Mouse (Mus musculus) CH12.LX (cell line): ENCODE measurements around the gene Dnajc25. TPM values are rescaled to one million over a fixed set of nuclear protein-coding genes. Genes with fewer than 3 reads are reported as not detected.

ENCODE experiments used
- DNase-seq: peaks from one replicate; pipeline ENCODE4 v3.0.0-alpha.2; 2013; ENCODE audit errors: extremely low read depth
- H3K27ac ChIP-seq: 2 replicates; pipeline ENCODE4 v1.5.1; 2012; ENCODE audit warnings: low read depth, mild to moderate bottlenecking, control low read depth, moderate library complexity; ENCODE audit not compliant: insufficient read depth
- H3K27me3 ChIP-seq: replicated peaks from 2 replicates; pipeline ENCODE3; 2012; ENCODE audit warnings: inconsistent platforms
- H3K36me3 ChIP-seq, 2 experiments: replicated peaks in 1 of 2; 2 replicates each; pipeline versions ENCODE3 to v1.6.1; 2012; ENCODE audit warnings: inconsistent platforms in 1 of 2, low read length in 1 of 2, mild to moderate bottlenecking in 1 of 2, mixed read lengths in 1 of 2, moderate library complexity in 1 of 2; ENCODE audit not compliant: control insufficient read depth in 1 of 2, insufficient read depth in 1 of 2
- H3K4me1 ChIP-seq, 2 experiments: 2 replicates each; pipeline ENCODE4 v1.6.1; 2012; ENCODE audit warnings: inconsistent platforms in 1 of 2, moderate library complexity in 1 of 2; ENCODE audit not compliant: insufficient read depth in 2 of 2, control insufficient read depth in 1 of 2
- H3K4me2 ChIP-seq: 2 replicates; pipeline ENCODE4 v1.6.1; 2012; ENCODE audit warnings: low read depth, mild to moderate bottlenecking, control low read depth; ENCODE audit not compliant: poor library complexity, insufficient read depth, severe bottlenecking
- H3K4me3 ChIP-seq, 3 experiments: fragments of 150-350 bp in 1 of 3; sonication (generic) in 1 of 3; replicated peaks in 1 of 3; 2 replicates each; pipeline versions ENCODE3 to v1.5.1; 2011 to 2012; ENCODE audit warnings: low read depth in 2 of 3, low read length in 2 of 3, mild to moderate bottlenecking in 2 of 3, moderate library complexity in 2 of 3, control low read depth in 1 of 3, improper control_type of control experiment in 1 of 3, inconsistent platforms in 1 of 3, mixed read lengths in 1 of 3; ENCODE audit not compliant: poor library complexity in 1 of 3
- H3K79me2 ChIP-seq: replicated peaks from 2 replicates; pipeline ENCODE4 v1.6.1; 2012; ENCODE audit warnings: mild to moderate bottlenecking, moderate library complexity; ENCODE audit not compliant: control insufficient read depth, poor library complexity, insufficient read depth, severe bottlenecking; ENCODE audit errors: extremely low read depth
- H3K9ac ChIP-seq: 2 replicates; pipeline ENCODE4 v1.6.1; 2012; ENCODE audit warnings: low read depth, mild to moderate bottlenecking, control low read depth, moderate library complexity; ENCODE audit not compliant: insufficient read depth
- H3K9me3 ChIP-seq: replicated peaks from 2 replicates; pipeline ENCODE3; 2012; ENCODE audit warnings: low read length, inconsistent platforms, mixed read lengths
- BHLHE40 ChIP-seq: IDR thresholded peaks from 2 replicates; pipeline ENCODE4 v1.6.1; 2011; ENCODE audit warnings: mild to moderate bottlenecking, low read depth, low read length, improper control_type of control experiment
- CHD1 ChIP-seq: IDR thresholded peaks from 2 replicates; pipeline ENCODE4 v1.6.1; 2012; ENCODE audit warnings: low read depth, low read length, improper control_type of control experiment, inconsistent platforms
- E2F4 ChIP-seq: IDR thresholded peaks from 2 replicates; pipeline ENCODE4 v1.6.1; 2011; ENCODE audit warnings: low read depth, low read length, improper control_type of control experiment; ENCODE audit not compliant: insufficient replicate concordance
- ETS1 ChIP-seq: conservative IDR thresholded peaks from 2 replicates; pipeline ENCODE4 v1.6.1; 2012; ENCODE audit warnings: low read depth, mild to moderate bottlenecking, inconsistent platforms, low read length, improper control_type of control experiment, moderate library complexity
- IRF4 ChIP-seq: IDR thresholded peaks from 2 replicates; pipeline ENCODE4 v1.6.1; 2014; ENCODE audit warnings: low read depth, mild to moderate bottlenecking, inconsistent platforms, low read length, improper control_type of control experiment
- JUND ChIP-seq: conservative IDR thresholded peaks from 2 replicates; pipeline ENCODE4 v1.6.1; 2011; ENCODE audit warnings: low read depth, low read length, improper control_type of control experiment
- MAFK ChIP-seq: IDR thresholded peaks from 2 replicates; pipeline ENCODE4 v1.6.1; 2011; ENCODE audit warnings: low read length, improper control_type of control experiment; ENCODE audit not compliant: insufficient replicate concordance
- MEF2A ChIP-seq: IDR thresholded peaks from 2 replicates; pipeline ENCODE4 v1.6.1; 2014; ENCODE audit warnings: low read depth, mild to moderate bottlenecking, inconsistent platforms, low read length, improper control_type of control experiment, borderline replicate concordance
- MXI1 ChIP-seq: IDR thresholded peaks from 2 replicates; pipeline ENCODE4 v1.6.1; 2011; ENCODE audit warnings: mild to moderate bottlenecking, low read depth, low read length, improper control_type of control experiment
- MYC ChIP-seq: IDR thresholded peaks from 2 replicates; pipeline ENCODE4 v1.6.1; 2011; ENCODE audit warnings: low read depth, mild to moderate bottlenecking, improper control_type of control experiment, low read length
- NELFE ChIP-seq: IDR thresholded peaks from 2 replicates; pipeline ENCODE4 v1.6.1; 2011; ENCODE audit warnings: low read depth, low read length, improper control_type of control experiment
- NRF1 ChIP-seq: IDR thresholded peaks from 2 replicates; pipeline ENCODE4 v1.6.1; 2014; ENCODE audit warnings: low read depth, mild to moderate bottlenecking, inconsistent platforms, low read length, improper control_type of control experiment, moderate library complexity
- PAX5 ChIP-seq: IDR thresholded peaks from 2 replicates; pipeline ENCODE4 v1.6.1; 2012; ENCODE audit warnings: low read length, inconsistent platforms, mixed read lengths
- POLR2A ChIP-seq: IDR thresholded peaks from 2 replicates; pipeline ENCODE4 v1.6.1; 2011; ENCODE audit warnings: low read depth, mild to moderate bottlenecking, improper control_type of control experiment, low read length
- RCOR1 ChIP-seq: conservative IDR thresholded peaks from 2 replicates; pipeline ENCODE4 v1.6.1; 2012; ENCODE audit warnings: low read depth, mild to moderate bottlenecking, inconsistent platforms, low read length, improper control_type of control experiment
- UBTF ChIP-seq: IDR thresholded peaks from 2 replicates; pipeline ENCODE4 v1.6.1; 2012; ENCODE audit warnings: low read depth, mild to moderate bottlenecking, inconsistent platforms, low read length, improper control_type of control experiment, moderate library complexity
- USF1 ChIP-seq: IDR thresholded peaks from 2 replicates; pipeline ENCODE4 v1.6.1; 2014; ENCODE audit warnings: low read depth, mild to moderate bottlenecking, inconsistent platforms, low read length, improper control_type of control experiment
- USF2 ChIP-seq: conservative IDR thresholded peaks from 2 replicates; pipeline ENCODE4 v1.6.1; 2011; ENCODE audit warnings: low read depth, low read length, improper control_type of control experiment
- ZC3H11A ChIP-seq: IDR thresholded peaks from 2 replicates; pipeline ENCODE4 v1.6.1; 2012; ENCODE audit warnings: low read depth, mild to moderate bottlenecking, inconsistent platforms, low read length, improper control_type of control experiment
- ZMIZ1 ChIP-seq: IDR thresholded peaks from 2 replicates; pipeline ENCODE4 v1.6.1; 2012; ENCODE audit warnings: low read depth, mild to moderate bottlenecking, inconsistent platforms, low read length, improper control_type of control experiment
- ZNF384 ChIP-seq: IDR thresholded peaks from 2 replicates; pipeline ENCODE4 v1.6.1; 2012; ENCODE audit warnings: low read depth, low read length, improper control_type of control experiment, inconsistent platforms
- dilution Hi-C: fragments of 300-500 bp; cut with MboI; formaldehyde crosslinking; loops from 2 replicates; pipeline ENCODE4 v1.14.3; 2020; ENCODE audit warnings: low sequenced_read_pairs; ENCODE audit not compliant: extremely low pct_unique_long_range_greater_than_20kb, extremely low pct_ligation_motif_present
- in situ Hi-C: fragments of 300-500 bp; cut with MboI; formaldehyde crosslinking; loops from 3 replicates; pipeline ENCODE4 v1.14.3; 2019; ENCODE audit warnings: low sequenced_read_pairs, low pct_ligation_motif_present, low pct_unique_long_range_greater_than_20kb, mixed read lengths
- polyA plus RNA-seq: library from polyadenylated mRNA; unstranded; fragments of >175 nt; gene quantifications from 2 replicates; pipeline ENCODE4 v1.2.1, GENCODE M21; 2012; ENCODE audit warnings: low read depth; ENCODE audit not compliant: insufficient read length
- total RNA-seq, 2 experiments: library from RNA; depleted of rRNA; stranded (reverse); fragments of 300-350 nt in 1 of 2; fragments of >200 nt in 1 of 2; gene quantifications; 2 replicates each; pipeline ENCODE4 v1.2.3; 2012 to 2014

Dnajc25 gene
- total and polyA plus RNA-seq, 3 experiments: 2.7 to 7.0 (median 3.8) TPM

- Histone ChIP-seq H3K27me3 (no peaks in the 10 kb centered on the region), H3K9me3 (no peaks in the 10 kb centered on the region), H3K4me1 (peaks cover 0 to 28% of the 10 kb centered on the region in 2 experiments; a peak in 2 of 4 replicates), H3K79me2 (no peaks in the 10 kb centered on the region), H3K4me3 (no peak overlapping the region), H3K27ac (no peak overlapping the region), H3K4me2 (no peak overlapping the region), H3K36me3 (no peaks in the 10 kb centered on the region), H3K9ac (no peak overlapping the region)
- dilution Hi-C loops: no loop called here
- TF ChIP-seq RCOR1 (no peak), USF2 (no peak)
- in situ Hi-C loops: loop anchor here (10.0 kb wide), 1 partner anchor 50 kb away; no protein-coding TSS in a partner anchor
- DNase-seq: no peak
Observed at GRCm38 (mm10) chr4:58995251-58995693, 410 bp downstream of the Dnajc25 start.

GRCm38 (mm10) chr4:58997081-58997480 lies 2.2 kb downstream of the Dnajc25 start:
- Histone ChIP-seq H3K4me1 (peaks cover 0 to 14% of the 10 kb centered on the region in 2 experiments; a peak in 2 of 4 replicates), H3K27ac (no peak overlapping the region), H3K9me3 (no peaks in the 10 kb centered on the region), H3K9ac (no peak overlapping the region), H3K79me2 (no peaks in the 10 kb centered on the region), H3K36me3 (no peaks in the 10 kb centered on the region), H3K27me3 (no peaks in the 10 kb centered on the region), H3K4me2 (no peak overlapping the region), H3K4me3 (no peak overlapping the region)
- dilution Hi-C loops (no loop called here), in situ Hi-C loops (loop anchor here (10.0 kb wide), 1 partner anchor 48 kb away; no protein-coding TSS in a partner anchor)
- TF ChIP-seq MYC: no peak
- no peak for TF ChIP-seq ZNF384
- no peak for TF ChIP-seq MEF2A
- TF ChIP-seq BHLHE40: no peak
- no peak for TF ChIP-seq USF2
- no peak for TF ChIP-seq POLR2A
- no peak for TF ChIP-seq ZMIZ1
- no peak for TF ChIP-seq NRF1
- no peak for TF ChIP-seq ETS1
- TF ChIP-seq UBTF: no peak
- DNase-seq: no peak

DNA sequence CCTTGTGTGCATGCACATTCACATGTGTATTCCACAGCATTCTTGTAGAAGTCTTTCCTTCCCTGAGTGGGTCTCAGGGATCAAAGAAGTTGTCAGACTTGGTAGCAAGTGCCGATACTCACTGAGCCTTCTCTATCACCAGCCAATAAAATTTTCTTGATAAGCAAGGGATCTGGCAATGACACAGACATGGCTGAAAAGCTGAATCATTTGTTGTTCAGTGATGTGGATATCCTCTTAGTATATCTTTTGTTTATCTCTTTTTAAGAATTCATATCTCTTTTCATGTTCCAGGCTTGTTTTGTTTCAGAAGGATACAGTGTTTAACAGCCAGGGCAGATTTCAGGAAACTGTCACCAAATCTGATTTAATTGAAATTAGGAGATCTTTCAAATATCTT lies 3.8 kb downstream of the Dnajc25 start:
- Histone ChIP-seq H3K9me3 (no peaks in the 10 kb centered on the region), H3K4me3 (no peak overlapping the region), H3K4me1 (peaks cover 0 to 16% of the 10 kb centered on the region in 2 experiments; a peak in 2 of 4 replicates), H3K4me2 (no peak overlapping the region), H3K27ac (no peak overlapping the region), H3K27me3 (no peaks in the 10 kb centered on the region), H3K9ac (no peak overlapping the region), H3K36me3 (no peaks in the 10 kb centered on the region)
- in situ Hi-C loops: loop anchor here (10.0 kb wide), 1 partner anchor 46 kb away; no protein-coding TSS in a partner anchor
- TF ChIP-seq USF1 (no peak), CHD1 (no peak), JUND (no peak), NRF1 (no peak), MYC (no peak), ZC3H11A (no peak), MXI1 (no peak), E2F4 (no peak), NELFE (no peak), MAFK (no peak), IRF4 (no peak), ETS1 (no peak), PAX5 (no peak)
- TF ChIP-seq, all 38 proteins: peak for 0
- H3K79me2 ChIP-seq: peaks cover 4% of the 10 kb centered on the region
- no peak for DNase-seq
- dilution Hi-C loops: no loop called here
